Mouse (Mus musculus) spleen, adult 2 months (tissue): ENCODE data around the gene 2010300C02Rik. TPM values are rescaled to one million over a fixed set of nuclear protein-coding genes. Genes with fewer than 3 reads are reported as not detected.
A peak's percentile ranks its signal among the peaks of the same experiment; 100 is the strongest.
"Not testable (repeated sequence)": the region's sequence is repeated elsewhere in the genome, so short reads cannot be mapped to it uniquely, and the experiment has no call there.

Experiments
- DNase-seq, 2 experiments: peaks; one replicate each; pipeline versions ENCODE4 v3.0.0 to v3.0.0-alpha.2; 2012 to 2021; ENCODE audit warnings: low spot score in 2 of 2, low read depth in 1 of 2
- H3K27ac ChIP-seq: fragments of 200-500 bp; 2 replicates; pipeline ENCODE4 v1.5.1; 2012; ENCODE audit warnings: low read length, inconsistent platforms; ENCODE audit not compliant: insufficient read depth
- H3K27me3 ChIP-seq: fragments of 200-500 bp; 2 replicates; pipeline ENCODE4 v1.6.1; 2012; ENCODE audit warnings: mild to moderate bottlenecking, moderate library complexity, low read length, inconsistent platforms; ENCODE audit not compliant: control insufficient read depth, insufficient read depth
- H3K36me3 ChIP-seq: fragments of 200-500 bp; 2 replicates; pipeline ENCODE4 v1.6.1; 2012; ENCODE audit warnings: mild to moderate bottlenecking, low read length, inconsistent platforms; ENCODE audit not compliant: control insufficient read depth, insufficient read depth
- H3K4me1 ChIP-seq: fragments of 200-500 bp; 2 replicates; pipeline ENCODE4 v1.6.1; 2011; ENCODE audit warnings: inconsistent platforms; ENCODE audit not compliant: control insufficient read depth, insufficient read depth, insufficient read length
- H3K4me3 ChIP-seq: fragments of 200-500 bp; 2 replicates; pipeline ENCODE4 v1.5.1; 2011; ENCODE audit warnings: mild to moderate bottlenecking, inconsistent platforms; ENCODE audit not compliant: insufficient read depth, insufficient read length; ENCODE audit errors: extremely low read depth
- CTCF ChIP-seq: fragments of 200-500 bp; IDR thresholded peaks from 2 replicates; pipeline ENCODE4 v1.5.1; 2011; ENCODE audit warnings: mild to moderate bottlenecking, inconsistent platforms; ENCODE audit not compliant: insufficient read depth, insufficient read length, insufficient replicate concordance; ENCODE audit errors: extremely low read depth
- POLR2A ChIP-seq: fragments of 200-500 bp; IDR thresholded peaks from 2 replicates; pipeline ENCODE4 v1.6.1; 2011; ENCODE audit warnings: low read depth, low read length, inconsistent platforms
- WGBS: fragments of 180-500 bp; shearing (Covaris S2); methylation state at CpG from one replicate; pipeline ENCODE4 v1.1.7; 2018; 5-methylcytosine and 5-hydroxymethylcytosine counted together
- polyA plus RNA-seq: library from polyadenylated mRNA; depleted of rRNA; stranded (reverse); fragments of >200 nt; gene quantifications from 2 replicates; pipeline ENCODE4 v1.2.3, GENCODE M21; 2012

2010300C02Rik gene
- polyA plus RNA-seq, 1 experiment, result 0.96 TPM

DNA sequence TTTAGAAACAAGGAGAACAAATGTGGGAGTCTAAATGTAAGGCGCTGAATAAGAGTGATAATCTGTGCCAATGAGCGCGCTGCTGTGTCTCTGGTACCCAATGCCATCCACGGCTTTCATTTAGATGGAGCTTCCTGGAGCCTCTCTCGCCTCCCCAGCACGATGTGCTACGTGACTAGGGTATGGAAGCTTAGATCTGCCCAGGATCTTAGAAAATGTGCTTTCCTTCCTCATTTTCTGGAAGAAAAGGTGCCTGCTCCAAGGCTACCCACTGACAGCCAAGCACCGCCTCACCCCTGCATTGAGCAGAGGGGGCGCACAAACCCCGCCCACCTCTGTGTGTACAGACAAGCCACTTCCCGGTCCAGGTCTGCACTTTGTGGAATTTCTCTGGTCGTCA is 6.0 kb upstream of the 2010300C02Rik start:
- Histone ChIP-seq H3K4me1 (no peaks in the 10 kb centered on the region), H3K27me3 (no peaks in the 10 kb centered on the region), H3K27ac (no peak overlapping the region), H3K36me3 (no peaks in the 10 kb centered on the region), H3K4me3 (no peak overlapping the region)
- no peak for DNase-seq
- no peak for TF ChIP-seq POLR2A
- TF ChIP-seq CTCF, result no peak
- 27% methylated on average over 12 of the region's 12 CpGs for WGBS

DNA sequence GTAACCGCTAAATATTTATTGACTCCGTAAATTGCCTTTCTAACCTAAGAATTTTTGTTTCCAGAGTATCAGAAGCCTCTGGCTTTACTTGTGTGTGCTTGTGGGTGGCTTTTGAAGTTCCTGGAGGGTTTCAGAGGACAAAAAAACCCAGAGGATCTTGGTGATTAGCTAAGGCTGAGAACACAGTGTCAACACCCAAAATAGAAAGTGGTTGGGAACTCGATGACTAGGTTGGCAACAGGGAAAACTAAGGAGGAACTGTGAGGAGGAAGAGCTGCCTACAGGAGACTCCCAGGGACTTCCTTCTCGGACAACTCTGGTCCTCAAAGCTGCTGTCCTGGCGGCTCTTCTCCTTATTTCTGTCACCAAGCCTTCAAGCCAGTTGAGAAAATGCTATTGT is 1.2 kb upstream of the 2010300C02Rik start:
- TF ChIP-seq CTCF (no peak), POLR2A (no peak)
- 82% methylated on average over 5 of the region's 5 CpGs for WGBS

DNA sequence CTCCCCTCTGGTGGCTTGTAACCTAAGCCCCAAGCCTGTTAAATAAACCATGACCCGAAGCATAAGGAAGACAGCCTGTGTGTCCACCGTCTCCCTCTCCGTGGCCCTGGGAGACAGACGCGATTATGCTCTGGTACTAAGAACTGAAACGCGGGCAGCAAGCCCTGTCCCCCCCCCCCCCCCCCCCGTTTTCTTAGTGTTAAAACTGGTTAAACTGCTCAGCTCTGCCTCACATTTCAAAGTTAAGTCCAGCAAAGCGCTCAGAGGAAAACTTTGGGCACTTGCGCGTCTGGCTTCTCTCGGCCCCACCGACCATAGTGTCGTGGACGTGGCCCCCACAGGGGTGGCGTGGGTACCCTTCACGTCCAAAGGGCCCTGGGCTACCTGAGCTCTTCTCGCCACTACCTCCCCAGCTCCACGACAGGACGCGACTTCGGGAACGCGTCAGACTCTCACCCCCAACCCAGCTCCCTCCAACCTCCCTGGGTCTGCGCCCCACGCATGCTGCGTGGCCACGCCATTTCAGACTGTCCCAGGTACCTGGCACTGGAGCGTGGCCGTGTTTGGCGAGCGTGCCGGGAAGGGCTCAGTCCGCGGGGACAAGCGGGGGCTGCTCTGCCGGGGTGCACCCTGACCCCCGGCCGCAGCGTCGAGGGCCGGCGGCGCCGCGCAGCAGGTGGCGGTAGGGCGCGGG is 708 bp downstream of the 2010300C02Rik start:
- 10% methylated on average over 49 of the region's 49 CpGs for WGBS
- H3K27ac ChIP-seq, result no peak overlapping the region
- H3K4me3 ChIP-seq, result peak overlapping the region; percentile 46; the same call in 1 of the 2 replicates
- TF ChIP-seq CTCF (no peak), POLR2A (no peak)
- H3K36me3 ChIP-seq, result no peaks in the 10 kb centered on the region
- no peak for DNase-seq
- H3K4me1 ChIP-seq, result peaks cover 6% of the 10 kb centered on the region
- peaks cover 13% of the 10 kb centered on the region for H3K27me3 ChIP-seq

More for the DNA sequence above, 1.2 kb upstream of the 2010300C02Rik start:
- H3K4me3 ChIP-seq, result no peak overlapping the region
- H3K27ac ChIP-seq, result no peak overlapping the region
- peaks cover 13% of the 10 kb centered on the region for H3K27me3 ChIP-seq
- DNase-seq, result no peak
- peaks cover 6% of the 10 kb centered on the region for H3K4me1 ChIP-seq
- no peaks in the 10 kb centered on the region for H3K36me3 ChIP-seq

DNA sequence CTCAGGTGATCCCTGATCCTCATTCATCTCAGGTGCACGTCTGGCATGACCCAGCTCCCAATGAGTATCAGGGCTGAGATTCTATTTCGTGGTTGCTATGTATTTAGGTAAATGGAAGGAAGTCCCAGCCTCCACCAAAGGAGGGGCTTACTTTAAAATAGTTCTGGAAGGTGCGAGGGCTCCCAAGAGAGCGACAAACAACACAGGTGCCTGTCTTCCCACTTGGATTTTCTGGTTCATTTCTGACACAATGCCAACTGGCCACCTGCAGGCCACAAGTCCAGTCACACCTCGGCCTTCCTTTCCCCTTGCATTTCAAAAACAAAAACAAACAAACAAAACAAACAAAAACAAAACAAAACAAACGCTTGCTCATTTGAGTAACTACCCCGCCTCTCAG is 1.4 kb downstream of the 2010300C02Rik start:
- H3K36me3 ChIP-seq, result no peaks in the 10 kb centered on the region
- no peak overlapping the region for H3K27ac ChIP-seq
- peaks cover 6% of the 10 kb centered on the region for H3K4me1 ChIP-seq
- no peak for DNase-seq
- H3K4me3 ChIP-seq, result no peak overlapping the region
- no peak for TF ChIP-seq POLR2A
- no peak for TF ChIP-seq CTCF
- H3K27me3 ChIP-seq, result peaks cover 13% of the 10 kb centered on the region
- 71% methylated on average over 7 of the region's 7 CpGs for WGBS

DNA sequence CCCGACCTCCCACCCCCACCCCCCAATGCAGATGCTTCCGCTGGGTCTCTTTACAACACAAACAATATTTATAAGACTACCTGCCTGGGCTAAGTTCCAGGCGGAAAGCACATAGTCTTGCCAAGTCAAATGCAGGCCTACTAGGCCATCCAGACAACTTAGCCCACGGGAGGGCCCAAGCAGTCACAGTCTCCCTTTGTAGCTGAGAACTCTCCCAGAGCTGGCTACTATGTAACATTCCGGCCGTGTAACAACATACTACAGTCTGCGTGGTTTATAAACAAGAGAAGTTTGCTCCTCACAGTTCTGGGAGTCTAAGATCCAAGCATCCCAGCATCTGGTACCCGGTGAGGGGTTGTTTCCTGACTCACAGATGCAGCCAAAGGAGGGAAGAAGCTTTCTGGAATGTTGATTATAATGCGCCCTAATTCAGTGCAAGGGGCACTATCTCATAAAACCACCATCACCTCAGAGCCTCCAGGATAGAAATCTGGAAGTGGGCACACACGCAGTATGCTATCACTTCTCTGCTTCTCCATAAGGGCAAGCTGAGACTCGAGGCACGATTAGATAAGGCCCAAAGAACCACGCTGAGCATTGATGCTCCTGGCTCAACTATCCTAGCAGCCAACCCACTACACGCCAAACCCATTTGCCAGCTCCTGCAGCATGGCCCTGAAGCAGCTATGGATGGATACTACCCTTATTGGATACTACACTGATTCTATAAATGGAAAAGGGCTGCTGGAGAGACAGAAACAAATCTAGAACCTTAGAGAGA is 2.3 kb downstream of the 2010300C02Rik start:
- WGBS, result 81% methylated on average over 14 of the region's 14 CpGs
- no peaks in the 10 kb centered on the region for H3K36me3 ChIP-seq
- peaks cover 6% of the 10 kb centered on the region for H3K4me1 ChIP-seq
- no peak overlapping the region for H3K4me3 ChIP-seq
- DNase-seq, result no peak
- peaks cover 13% of the 10 kb centered on the region for H3K27me3 ChIP-seq
- no peak overlapping the region for H3K27ac ChIP-seq
- TF ChIP-seq POLR2A, result no peak
- TF ChIP-seq CTCF, result no peak

DNA sequence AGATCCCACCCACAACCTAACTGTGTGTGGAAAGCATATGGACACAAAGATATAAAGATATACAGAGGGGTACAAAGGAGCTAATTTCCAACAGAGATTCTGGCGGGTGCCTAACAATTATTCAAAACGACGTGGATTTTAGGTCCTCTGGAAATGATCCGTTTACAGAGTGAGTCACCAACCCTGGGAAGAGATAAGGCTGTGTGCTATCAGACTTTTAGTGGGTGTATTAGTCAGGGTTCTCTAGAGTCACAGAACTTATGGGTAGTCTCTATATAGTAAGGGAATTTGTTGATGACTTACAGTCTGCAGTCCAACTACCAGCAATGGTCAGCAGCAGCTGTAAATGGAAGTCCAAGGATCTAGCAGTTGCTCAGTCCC is 7.5 kb downstream of the 2010300C02Rik start:
- not testable (repeated sequence) for H3K4me1 ChIP-seq, DNase-seq, H3K27ac ChIP-seq

More for the DNA sequence above, 7.5 kb downstream of the 2010300C02Rik start:
- 61% methylated on average over 4 of the region's 4 CpGs for WGBS
- H3K36me3 ChIP-seq, H3K27me3 ChIP-seq, H3K4me3 ChIP-seq: not testable (repeated sequence)
